Mouse (Mus musculus) stomach, embryonic 15.5 days (tissue): Measurements from ENCODE around the gene Pptc7. TPM values are rescaled to one million over a fixed set of nuclear protein-coding genes. Genes with fewer than 3 reads are reported as not detected.

Experiments used
- ATAC-seq: fragments of 200-750 bp; cut with Nextera tagmentation; 2 replicates; pipeline ENCODE4 v1.8.0; 2017; ENCODE audit warnings: low read depth, moderate number of reproducible peaks, moderate TSS enrichment; ENCODE audit not compliant: insufficient read depth, low FRiP score
- H3K27ac ChIP-seq: fragments of 300-500 bp; sonication (generic); 2 replicates; pipeline ENCODE4 v1.5.1; 2015; ENCODE audit warnings: mild to moderate bottlenecking, inconsistent platforms
- H3K27me3 ChIP-seq: fragments of 300-500 bp; sonication (generic); replicated peaks from 2 replicates; pipeline ENCODE4 v1.6.1; 2015; ENCODE audit warnings: inconsistent platforms
- H3K36me3 ChIP-seq: fragments of 300-500 bp; sonication (generic); 2 replicates; pipeline ENCODE4 v1.6.1; 2015; ENCODE audit warnings: inconsistent platforms
- H3K4me1 ChIP-seq: fragments of 300-500 bp; sonication (generic); 2 replicates; pipeline ENCODE4 v1.6.1; 2015; ENCODE audit warnings: inconsistent platforms
- H3K4me2 ChIP-seq: fragments of 300-500 bp; sonication (generic); 2 replicates; pipeline ENCODE4 v1.6.1; 2015; ENCODE audit warnings: mild to moderate bottlenecking, inconsistent platforms
- H3K4me3 ChIP-seq: fragments of 300-500 bp; sonication (generic); replicated peaks from 2 replicates; pipeline ENCODE4 v1.5.1; 2015; ENCODE audit warnings: inconsistent platforms
- H3K9ac ChIP-seq: fragments of 300-500 bp; sonication (generic); 2 replicates; pipeline ENCODE4 v1.6.1; 2015; ENCODE audit warnings: inconsistent platforms
- H3K9me3 ChIP-seq: fragments of 300-500 bp; sonication (generic); 2 replicates; pipeline ENCODE4 v1.6.1; 2016; ENCODE audit warnings: inconsistent platforms
- WGBS: fragments of 180-500 bp; shearing (Covaris S2); methylation state at CpG from one replicate; pipeline ENCODE4 v1.1.7; 2015; 5-methylcytosine and 5-hydroxymethylcytosine counted together
- polyA plus RNA-seq: library from polyadenylated mRNA; unstranded; fragments of >200 nt; fragmentation: Nextera tagmentation; extraction: Ambion mirVana; gene quantifications from 2 replicates; pipeline ENCODE4 v1.2.1, GENCODE M21; 2015

Gene Pptc7
- polyA plus RNA-seq, 1 experiment from 2014 or later, result 10.6 TPM

DNA sequence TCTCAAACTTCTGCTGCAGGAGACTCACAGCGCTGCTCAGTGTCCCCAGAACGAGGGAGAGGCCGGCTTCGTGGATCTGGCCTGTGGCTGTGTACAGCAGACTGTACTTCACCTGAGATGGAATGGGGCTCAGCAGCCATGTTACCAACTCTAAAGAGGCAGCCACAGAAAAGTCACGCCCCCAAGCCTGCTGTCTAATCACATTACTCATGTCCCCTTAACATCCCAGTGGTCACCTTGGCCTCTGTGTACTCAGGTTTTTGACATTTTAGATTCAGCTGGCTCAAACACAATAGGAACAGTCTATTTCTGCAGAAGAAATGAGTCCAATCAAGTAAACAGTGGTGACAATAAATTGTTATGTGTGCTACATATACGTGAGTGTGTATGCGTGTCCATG is 36.2 kb upstream of the Pptc7 start:
- Histone ChIP-seq H3K27me3 (no peaks in the 10 kb centered on the region), H3K9me3 (no peaks in the 10 kb centered on the region), H3K9ac (no peak overlapping the region), H3K4me1 (no peaks in the 10 kb centered on the region), H3K4me2 (no peak overlapping the region), H3K4me3 (no peak overlapping the region), H3K27ac (no peak overlapping the region), H3K36me3 (no peaks in the 10 kb centered on the region; the same call in 1 of the 2 replicates)
- ATAC-seq, result no peak
- WGBS, result 92% methylated on average over 7 of the region's 7 CpGs

DNA sequence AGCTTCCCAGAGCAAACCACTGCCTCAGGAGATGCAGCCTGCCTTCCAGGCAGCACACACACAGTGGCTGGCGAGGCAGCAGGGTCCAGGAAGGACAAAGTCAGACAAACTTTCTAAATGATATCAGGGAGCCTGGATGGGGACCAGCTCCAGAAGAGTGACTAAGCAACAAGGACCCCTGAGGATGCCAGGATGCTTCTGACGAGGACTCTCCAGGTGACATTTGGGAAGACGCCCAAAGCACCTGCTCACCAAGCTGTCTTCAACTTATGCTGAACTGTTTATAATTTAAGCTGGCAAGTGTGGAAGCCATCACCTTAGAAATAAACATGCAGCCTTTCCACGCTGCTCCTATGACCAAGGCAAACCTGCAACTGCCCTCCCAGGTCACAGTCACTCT is 34.9 kb upstream of the Pptc7 start:
- no peaks in the 10 kb centered on the region for H3K9me3 ChIP-seq
- no peaks in the 10 kb centered on the region for H3K4me1 ChIP-seq
- H3K4me2 ChIP-seq, result no peak overlapping the region
- no peak overlapping the region for H3K27ac ChIP-seq
- 81% methylated on average over 4 of the region's 4 CpGs for WGBS
- H3K36me3 ChIP-seq, result peaks cover 3% of the 10 kb centered on the region
- no peak overlapping the region for H3K4me3 ChIP-seq
- no peaks in the 10 kb centered on the region for H3K27me3 ChIP-seq
- H3K9ac ChIP-seq, result no peak overlapping the region
- ATAC-seq, result no peak

DNA sequence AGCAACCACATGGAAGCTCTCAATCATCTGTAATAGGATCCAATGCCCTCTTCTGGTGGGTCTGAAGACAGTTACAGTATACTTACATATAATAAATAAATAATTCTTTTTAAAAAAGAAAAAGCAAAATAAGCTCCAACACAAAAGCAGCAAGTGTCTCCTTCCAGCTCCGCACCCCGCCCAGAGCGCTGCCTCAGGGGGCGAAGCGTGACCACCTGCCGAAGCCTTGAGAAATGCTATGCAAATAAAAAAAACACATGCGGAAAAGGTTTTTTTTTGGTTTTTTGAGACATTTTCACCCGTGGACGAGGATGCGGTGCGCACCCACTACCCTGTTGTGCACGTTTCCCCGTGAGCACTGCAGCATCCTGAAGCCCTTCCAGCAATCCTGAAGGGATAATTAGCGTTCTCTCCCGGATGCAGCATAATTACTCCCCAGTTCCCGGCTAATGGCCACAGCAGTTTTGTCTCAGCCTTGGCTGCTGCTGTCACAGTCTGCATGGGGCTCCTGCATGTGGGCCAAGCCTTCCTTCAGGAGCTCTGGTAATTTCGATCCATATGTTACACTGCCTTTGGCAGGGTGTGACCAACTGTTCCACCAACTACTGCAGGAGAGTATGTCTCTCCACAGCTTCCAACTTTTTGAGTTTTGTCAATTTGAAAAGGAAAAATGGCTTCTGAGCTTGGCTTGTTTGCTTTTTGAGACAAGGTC is 32.1 kb upstream of the Pptc7 start:
- H3K27ac ChIP-seq, result no peak overlapping the region
- H3K27me3 ChIP-seq, result no peaks in the 10 kb centered on the region
- H3K4me2 ChIP-seq, result no peak overlapping the region
- peaks cover 11% of the 10 kb centered on the region for H3K36me3 ChIP-seq
- H3K9me3 ChIP-seq, result no peaks in the 10 kb centered on the region
- no peaks in the 10 kb centered on the region for H3K4me1 ChIP-seq
- WGBS, result 89% methylated on average over 17 of the region's 17 CpGs
- H3K9ac ChIP-seq, result no peak overlapping the region
- no peak overlapping the region for H3K4me3 ChIP-seq
- ATAC-seq, result no peak

DNA sequence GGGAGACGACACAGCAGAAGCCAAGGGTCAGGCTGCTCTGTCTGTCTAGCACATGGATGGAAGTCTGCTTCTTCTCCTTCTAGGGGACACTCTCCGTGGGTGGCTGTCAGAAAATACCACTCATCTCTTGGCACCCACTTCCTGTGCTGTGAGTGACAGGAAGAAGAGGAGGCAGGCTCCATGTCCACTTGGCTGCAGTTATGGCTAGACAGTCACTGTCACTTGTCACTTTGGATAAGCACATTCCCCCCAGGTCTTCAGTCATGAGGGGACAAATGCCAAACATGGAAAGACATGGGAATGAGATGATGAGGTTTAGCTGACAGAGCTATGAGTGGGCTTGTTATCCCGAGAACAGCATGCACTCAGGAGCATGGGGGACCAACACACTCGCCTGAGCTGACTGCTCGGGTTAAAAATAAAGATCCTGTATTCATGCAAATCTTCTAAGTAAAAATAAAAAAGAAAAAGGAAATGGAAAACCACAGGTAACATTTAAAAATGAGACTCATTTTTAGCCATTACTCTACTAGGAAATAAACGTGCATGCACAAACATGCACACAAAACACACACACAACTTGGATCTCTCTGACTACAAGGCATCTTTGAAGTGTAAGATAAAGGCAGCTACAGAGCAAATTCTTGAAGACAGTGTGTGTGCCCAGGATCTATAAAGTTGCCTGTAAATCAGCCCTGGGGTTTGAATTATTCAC is 26.0 kb upstream of the Pptc7 start:
- peaks cover 3% of the 10 kb centered on the region; the same call in 1 of the 2 replicates for H3K4me1 ChIP-seq
- no peak for ATAC-seq
- H3K36me3 ChIP-seq, result peaks cover 11% of the 10 kb centered on the region
- no peaks in the 10 kb centered on the region for H3K9me3 ChIP-seq
- H3K4me2 ChIP-seq, result no peak overlapping the region
- WGBS, result 74% methylated on average over 6 of the region's 6 CpGs
- H3K4me3 ChIP-seq, result no peak overlapping the region
- no peaks in the 10 kb centered on the region for H3K27me3 ChIP-seq
- H3K9ac ChIP-seq, result no peak overlapping the region
- H3K27ac ChIP-seq, result no peak overlapping the region

DNA sequence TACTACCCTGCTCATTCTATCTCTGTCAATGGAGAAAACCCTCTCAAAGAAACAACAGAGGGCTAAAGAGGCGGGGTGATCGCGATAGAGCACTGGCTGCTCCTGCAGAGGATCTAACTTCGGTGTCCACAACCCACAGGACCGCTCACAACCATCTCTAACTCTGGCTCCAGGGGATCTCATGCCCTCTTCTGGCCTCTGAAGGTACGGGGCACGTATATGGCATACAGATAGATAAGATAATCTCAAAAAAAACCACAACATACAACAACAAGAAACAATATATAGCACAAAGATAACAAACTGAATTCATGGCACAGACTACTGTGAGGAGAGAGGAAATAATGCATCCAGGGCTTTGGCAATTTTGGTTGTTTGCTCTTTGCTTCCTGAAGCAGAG is 22.1 kb upstream of the Pptc7 start:
- Histone ChIP-seq H3K27ac (no peak overlapping the region), H3K36me3 (peaks cover under 1% of the 10 kb centered on the region; the same call in 1 of the 2 replicates), H3K4me2 (no peak overlapping the region), H3K4me3 (no peak overlapping the region), H3K9me3 (no peaks in the 10 kb centered on the region), H3K27me3 (no peaks in the 10 kb centered on the region), H3K9ac (no peak overlapping the region), H3K4me1 (peaks cover 7% of the 10 kb centered on the region; the same call in 1 of the 2 replicates)
- no peak for ATAC-seq
- 58% methylated on average over 7 of the region's 7 CpGs for WGBS

DNA sequence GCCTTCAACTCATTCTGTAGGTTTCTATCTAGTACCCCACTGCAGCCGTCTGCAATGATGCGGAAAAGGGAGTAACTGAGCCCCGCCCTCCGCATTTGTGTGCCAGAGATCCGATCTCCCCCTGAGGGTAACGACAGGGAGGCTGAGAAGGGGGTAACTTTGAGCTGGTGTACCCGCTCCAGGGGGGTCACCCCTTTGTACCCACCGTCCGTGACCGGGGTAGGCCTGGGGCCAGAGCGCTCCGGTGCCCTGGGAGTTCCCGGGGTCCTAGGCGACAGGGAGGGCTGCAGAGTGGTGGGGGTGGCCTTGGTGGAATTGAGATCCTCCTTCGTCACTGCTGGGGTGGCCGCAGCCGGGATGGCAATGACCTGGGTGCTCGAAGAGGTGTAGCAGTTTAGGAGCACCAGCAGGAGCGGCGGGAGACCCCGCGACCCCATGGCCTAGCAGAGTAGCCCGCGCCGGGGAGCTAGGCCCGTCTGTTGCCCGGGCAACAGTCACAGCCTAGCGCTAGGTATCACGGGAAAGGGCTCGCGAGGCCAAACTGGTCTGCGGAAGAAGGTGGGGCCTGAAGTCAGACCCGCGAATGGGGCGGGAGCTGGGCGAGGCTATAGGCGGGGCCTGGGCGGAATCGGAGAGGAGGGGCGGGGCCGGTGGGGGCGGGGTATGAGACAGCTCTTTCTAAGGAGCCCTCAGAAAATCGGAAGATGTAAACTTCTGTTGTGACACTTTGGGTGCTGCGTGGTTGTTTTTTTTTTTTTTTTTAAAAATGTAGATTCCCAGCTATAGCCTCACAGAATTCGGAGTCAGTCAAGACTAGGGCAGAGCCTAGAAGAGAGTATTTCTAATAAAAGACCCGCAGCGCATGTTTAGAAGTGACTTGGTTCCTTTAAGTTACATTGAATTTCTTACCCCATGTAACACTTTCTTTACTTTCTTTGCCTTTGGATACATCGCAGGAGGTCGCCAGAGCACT is 19.9 kb upstream of the Pptc7 start, which contains the start of gene Tctn1:
Gene Tctn1 (minus strand): TSS at position 528 of the 973 bp plus-strand sequence.
- Histone ChIP-seq H3K4me1 (peaks cover 7% of the 10 kb centered on the region; the same call in 1 of the 2 replicates), H3K36me3 (no peaks in the 10 kb centered on the region; the same call in 1 of the 2 replicates), H3K4me2 (peak within 1 kb of the TSS; percentile 73), H3K9me3 (no peaks in the 10 kb centered on the region), H3K27me3 (no peaks in the 10 kb centered on the region), H3K9ac (peak within 1 kb of the TSS; percentile 64), H3K27ac (peak within 1 kb of the TSS; percentile 37; the same call in 1 of the 2 replicates), H3K4me3 (peak within 1 kb of the TSS; percentile 73)
- peak; percentile 99 for ATAC-seq
- WGBS, result 1% methylated on average over 49 of the region's 49 CpGs

DNA sequence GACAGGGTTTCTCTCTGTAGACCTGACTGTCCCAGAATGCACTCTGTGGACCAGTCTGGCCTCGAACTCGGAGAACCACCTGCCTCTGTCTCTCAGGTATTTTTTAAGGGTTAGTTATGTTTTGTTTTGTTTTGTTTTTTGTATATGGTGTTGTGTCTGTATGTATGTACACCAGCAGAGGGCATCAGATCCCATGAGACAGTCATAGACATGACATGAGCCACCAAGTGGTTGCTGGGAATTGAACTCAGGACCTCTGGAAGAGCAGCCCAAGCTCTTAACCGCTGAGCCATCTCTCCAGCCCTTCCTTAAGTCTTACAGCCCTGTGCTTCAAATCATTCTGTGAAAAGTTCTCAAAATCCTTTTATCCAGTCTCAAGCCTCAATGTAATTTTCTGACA is 19.0 kb upstream of the Pptc7 start:
- 63% methylated on average over 3 of the region's 3 CpGs for WGBS
- Histone ChIP-seq H3K36me3 (no peaks in the 10 kb centered on the region; the same call in 1 of the 2 replicates), H3K4me1 (peaks cover 7% of the 10 kb centered on the region; the same call in 1 of the 2 replicates), H3K27me3 (no peaks in the 10 kb centered on the region), H3K9ac (no peak overlapping the region), H3K9me3 (no peaks in the 10 kb centered on the region), H3K4me3 (no peak overlapping the region), H3K4me2 (no peak overlapping the region), H3K27ac (no peak overlapping the region)
- ATAC-seq, result no peak

DNA sequence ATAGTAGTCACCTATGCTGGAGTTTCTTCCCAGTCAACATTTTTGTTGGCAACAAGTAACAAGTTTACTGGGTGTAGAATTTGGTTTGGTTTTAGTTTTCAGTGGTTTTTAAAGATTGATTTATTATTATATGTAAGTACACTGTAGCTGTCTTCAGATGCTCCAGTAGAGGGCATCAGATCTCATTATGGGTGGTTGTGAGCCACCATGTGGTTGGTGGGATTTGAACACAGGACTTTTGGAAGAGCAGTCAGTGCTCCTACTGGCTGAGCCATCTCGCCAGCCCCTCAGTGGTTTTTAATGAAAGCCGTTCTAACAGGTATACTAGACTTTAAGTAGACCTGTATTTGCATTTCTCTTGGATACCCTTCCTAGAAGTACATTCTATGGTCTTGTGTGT is 18.2 kb upstream of the Pptc7 start:
- Histone ChIP-seq H3K9me3 (no peaks in the 10 kb centered on the region), H3K27me3 (no peaks in the 10 kb centered on the region), H3K4me2 (no peak overlapping the region), H3K4me1 (peaks cover 7% of the 10 kb centered on the region; the same call in 1 of the 2 replicates), H3K27ac (no peak overlapping the region), H3K9ac (no peak overlapping the region), H3K4me3 (no peak overlapping the region), H3K36me3 (no peaks in the 10 kb centered on the region; the same call in 1 of the 2 replicates)
- WGBS, result 86% methylated on average over 2 of the region's 2 CpGs
- no peak for ATAC-seq

DNA sequence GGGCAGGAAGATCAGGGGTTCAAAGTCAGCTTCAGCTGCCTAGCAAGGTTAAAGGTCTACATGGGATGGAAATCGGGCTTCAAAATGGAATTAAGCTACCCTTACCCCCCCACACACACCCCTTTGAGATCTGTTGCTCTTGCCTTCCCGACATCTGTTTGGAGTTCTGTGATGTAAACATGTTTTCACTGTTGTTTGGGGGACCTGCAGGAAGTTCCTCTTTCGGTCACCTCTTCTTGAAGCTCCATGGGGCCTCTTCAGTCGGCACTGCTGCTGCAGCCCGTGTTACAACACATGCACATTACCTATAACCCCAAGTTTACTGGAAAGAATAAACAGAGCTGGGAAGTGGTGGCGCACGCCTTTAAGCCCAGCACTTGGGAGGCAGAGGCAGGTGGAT is 17.0 kb upstream of the Pptc7 start:
- Histone ChIP-seq H3K4me1 (peaks cover 7% of the 10 kb centered on the region; the same call in 1 of the 2 replicates), H3K27me3 (no peaks in the 10 kb centered on the region), H3K27ac (no peak overlapping the region), H3K9me3 (no peaks in the 10 kb centered on the region), H3K4me3 (no peak overlapping the region), H3K4me2 (no peak overlapping the region), H3K36me3 (no peaks in the 10 kb centered on the region), H3K9ac (no peak overlapping the region)
- ATAC-seq, result no peak
- 66% methylated on average over 7 of the region's 7 CpGs for WGBS

DNA sequence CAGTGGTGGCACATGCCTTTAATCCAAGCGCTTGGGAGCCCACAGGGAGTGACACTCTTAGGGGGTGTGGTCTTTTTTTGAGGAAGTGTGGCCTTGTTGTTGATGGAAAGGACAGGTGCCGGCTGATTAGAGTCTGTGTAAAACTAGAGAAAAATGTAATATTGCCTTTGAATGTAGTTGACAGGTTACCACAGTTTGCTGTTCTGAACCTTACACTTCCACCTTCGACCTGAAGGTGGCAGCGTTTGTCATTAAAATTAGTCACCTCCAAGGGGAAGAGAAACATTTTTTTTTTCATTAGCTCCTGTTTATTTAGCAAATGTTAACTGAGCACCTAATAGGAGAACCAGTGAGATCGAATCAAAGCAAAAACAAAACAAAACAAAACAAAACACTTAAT is 16.3 kb upstream of the Pptc7 start:
- H3K9me3 ChIP-seq, result no peaks in the 10 kb centered on the region
- no peak overlapping the region for H3K27ac ChIP-seq
- no peak overlapping the region for H3K4me3 ChIP-seq
- 25% methylated on average over 5 of the region's 5 CpGs for WGBS
- H3K27me3 ChIP-seq, result no peaks in the 10 kb centered on the region
- H3K9ac ChIP-seq, result no peak overlapping the region
- H3K4me1 ChIP-seq, result peaks cover 7% of the 10 kb centered on the region; the same call in 1 of the 2 replicates
- H3K4me2 ChIP-seq, result no peak overlapping the region
- H3K36me3 ChIP-seq, result no peaks in the 10 kb centered on the region
- ATAC-seq, result no peak

DNA sequence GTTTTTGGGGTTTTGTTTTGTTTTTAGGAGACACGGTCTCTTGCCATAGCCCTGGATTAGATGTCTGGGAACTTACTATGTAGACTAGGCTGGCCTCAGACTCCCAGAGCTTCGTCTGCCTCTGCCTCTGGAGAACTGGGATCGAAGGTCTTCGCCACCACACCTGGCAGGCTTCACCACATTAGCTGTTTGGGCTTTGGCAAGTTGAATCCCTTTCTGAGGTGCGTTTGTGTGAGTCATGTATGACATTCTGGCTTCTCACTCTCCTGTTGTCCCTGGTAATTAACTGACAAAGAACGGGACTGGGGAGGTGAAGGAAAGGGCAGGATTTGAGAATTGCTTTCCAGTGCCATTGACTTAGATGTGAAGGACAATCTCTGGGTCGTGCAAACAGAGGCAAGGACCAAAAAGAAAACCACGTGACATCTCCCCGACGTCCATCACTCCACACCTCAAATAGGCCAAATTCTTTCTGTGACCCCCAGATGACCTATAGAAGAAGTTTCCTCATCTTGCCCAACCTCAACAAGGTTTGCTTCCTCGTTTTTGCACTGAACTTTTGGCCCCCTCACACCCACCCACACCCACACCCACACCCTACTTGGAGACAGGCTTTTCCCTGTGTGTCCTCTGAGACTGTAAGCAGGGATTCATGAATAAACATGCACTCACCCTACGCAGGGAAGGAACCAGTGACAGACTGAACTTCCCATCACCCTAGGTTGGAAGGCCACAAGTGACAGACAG is 15.1 kb upstream of the Pptc7 start:
- H3K27ac ChIP-seq, result peak overlapping the region; percentile 16; the same call in 1 of the 2 replicates

More for the DNA sequence above, 15.1 kb upstream of the Pptc7 start:
- no peaks in the 10 kb centered on the region for H3K27me3 ChIP-seq
- H3K4me1 ChIP-seq, result no peaks in the 10 kb centered on the region; the same call in 1 of the 2 replicates
- H3K4me3 ChIP-seq, result no peak overlapping the region
- ATAC-seq, result no peak
- no peak overlapping the region for H3K4me2 ChIP-seq
- no peaks in the 10 kb centered on the region for H3K9me3 ChIP-seq
- no peaks in the 10 kb centered on the region for H3K36me3 ChIP-seq
- WGBS, result 48% methylated on average over 12 of the region's 12 CpGs
- H3K9ac ChIP-seq, result no peak overlapping the region
